Mouse (Mus musculus) neural tube, embryonic 14.5 days (tissue): ENCODE results near the gene Unc13d. TPM values are rescaled to one million over a fixed set of nuclear protein-coding genes. Genes with fewer than 3 reads are reported as not detected.

Experiments
- ATAC-seq: fragments of 200-750 bp; cut with Nextera tagmentation; 2 replicates; pipeline ENCODE4 v1.8.0; 2017; ENCODE audit warnings: low read depth, mild to moderate bottlenecking, moderate TSS enrichment, moderate library complexity
- H3K27ac ChIP-seq: fragments of 300-500 bp; sonication (generic); 2 replicates; pipeline ENCODE4 v1.5.1; 2014; ENCODE audit warnings: low read depth, mild to moderate bottlenecking, control low read depth, low read length, moderate library complexity, mixed read lengths
- H3K27me3 ChIP-seq: fragments of 300-500 bp; sonication (generic); 2 replicates; pipeline ENCODE4 v1.6.1; 2014; ENCODE audit warnings: low read length; ENCODE audit not compliant: control insufficient read depth, insufficient read depth
- H3K36me3 ChIP-seq: fragments of 300-500 bp; sonication (generic); 2 replicates; pipeline ENCODE4 v1.6.1; 2014; ENCODE audit warnings: low read length, mixed read lengths; ENCODE audit not compliant: control insufficient read depth, insufficient read depth
- H3K4me1 ChIP-seq: fragments of 300-500 bp; sonication (generic); 2 replicates; pipeline ENCODE4 v1.6.1; 2014; ENCODE audit warnings: low read length; ENCODE audit not compliant: control insufficient read depth, insufficient read depth
- H3K4me2 ChIP-seq: fragments of 300-500 bp; sonication (generic); 2 replicates; pipeline ENCODE4 v1.6.1; 2014; ENCODE audit warnings: mild to moderate bottlenecking, low read depth, low read length, control low read depth
- H3K4me3 ChIP-seq: fragments of 300-500 bp; sonication (generic); 2 replicates; pipeline ENCODE4 v1.5.1; 2014; ENCODE audit warnings: low read depth, low read length, control low read depth, mixed read lengths
- H3K9ac ChIP-seq: fragments of 300-500 bp; sonication (generic); replicated peaks from 2 replicates; pipeline ENCODE4 v1.6.1; 2014; ENCODE audit warnings: low read depth, mild to moderate bottlenecking, control low read depth, low read length, mixed read lengths
- H3K9me3 ChIP-seq: fragments of 300-500 bp; sonication (generic); 2 replicates; pipeline ENCODE4 v1.6.1; 2016; ENCODE audit warnings: low read length; ENCODE audit not compliant: control insufficient read depth
- WGBS: fragments of 180-500 bp; shearing (Covaris S2); extraction: QIAGEN DNeasy Blood & Tissue Kit; methylation state at CpG from one replicate; pipeline ENCODE4 v1.1.7; 2014; 5-methylcytosine and 5-hydroxymethylcytosine counted together
- polyA plus RNA-seq: library from polyadenylated mRNA; unstranded; fragments of >200 nt; fragmentation: Nextera tagmentation; extraction: Ambion mirVana; gene quantifications from 2 replicates; pipeline ENCODE4 v1.2.1, GENCODE M21; 2014

Unc13d gene
- polyA plus RNA-seq, 1 experiment from 2014 or later = 0.88 TPM

DNA sequence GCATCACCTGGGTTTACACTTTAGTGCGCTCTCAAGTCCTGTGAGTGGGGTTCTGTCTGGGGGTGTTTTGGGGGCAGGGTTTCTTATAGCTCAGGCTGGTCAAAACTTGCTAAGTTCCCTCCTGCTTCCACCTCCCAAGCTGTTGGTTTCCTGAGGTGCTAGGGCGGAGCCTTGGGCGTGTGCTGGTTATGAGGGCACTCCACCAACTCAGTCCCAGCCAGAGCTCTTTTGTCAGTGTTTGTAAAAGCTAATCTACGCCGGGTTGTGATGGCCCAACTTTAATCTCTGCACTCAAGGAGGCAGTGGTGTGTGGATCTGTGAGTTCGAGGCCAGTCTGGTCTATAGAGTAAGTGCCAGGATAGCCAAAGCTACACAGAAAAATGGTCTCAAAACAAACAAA, 6.4 kb upstream of the Unc13d start:
- Histone ChIP-seq H3K4me2 (no peak overlapping the region), H3K4me3 (no peak overlapping the region), H3K9me3 (no peaks in the 10 kb centered on the region), H3K9ac (no peak overlapping the region), H3K4me1 (peaks cover 8% of the 10 kb centered on the region), H3K27ac (no peak overlapping the region), H3K36me3 (peaks cover 38% of the 10 kb centered on the region), H3K27me3 (no peaks in the 10 kb centered on the region)
- no peak for ATAC-seq
- WGBS = 92% methylated on average over 6 of the region's 6 CpGs

DNA sequence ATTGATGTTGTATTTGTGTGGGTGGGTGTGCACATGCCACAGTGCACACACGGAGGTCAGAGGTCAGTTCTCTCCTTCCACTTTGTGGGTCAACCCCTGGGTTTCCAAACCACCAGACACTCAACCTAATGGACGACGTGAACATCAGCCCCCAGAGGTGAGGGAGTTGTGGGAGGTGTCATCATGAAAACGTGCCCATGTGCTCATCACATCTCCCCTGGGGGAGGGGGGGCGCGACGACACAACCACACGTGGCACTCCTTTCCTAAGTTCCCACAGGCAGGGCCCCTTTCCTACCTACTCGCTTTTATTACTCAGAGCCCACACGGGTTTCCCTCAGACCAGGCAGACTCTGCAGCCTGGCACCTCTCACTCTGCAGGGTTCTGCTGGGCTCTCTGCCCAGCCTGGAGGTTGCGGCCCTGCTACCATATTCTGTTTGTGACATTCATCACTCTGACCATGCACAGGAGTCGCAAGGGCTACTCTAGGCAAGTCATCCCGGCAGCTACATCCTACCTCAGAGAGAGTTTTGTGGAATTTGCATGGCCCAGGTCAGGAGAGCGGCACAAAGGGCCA, 5.4 kb upstream of the Unc13d start:
- ATAC-seq = no peak
- Histone ChIP-seq H3K27ac (no peak overlapping the region), H3K4me2 (no peak overlapping the region), H3K27me3 (no peaks in the 10 kb centered on the region), H3K9me3 (no peaks in the 10 kb centered on the region), H3K9ac (no peak overlapping the region), H3K4me1 (peaks cover 13% of the 10 kb centered on the region), H3K4me3 (no peak overlapping the region), H3K36me3 (peaks cover 39% of the 10 kb centered on the region)
- 94% methylated on average over 14 of the region's 14 CpGs for WGBS

DNA sequence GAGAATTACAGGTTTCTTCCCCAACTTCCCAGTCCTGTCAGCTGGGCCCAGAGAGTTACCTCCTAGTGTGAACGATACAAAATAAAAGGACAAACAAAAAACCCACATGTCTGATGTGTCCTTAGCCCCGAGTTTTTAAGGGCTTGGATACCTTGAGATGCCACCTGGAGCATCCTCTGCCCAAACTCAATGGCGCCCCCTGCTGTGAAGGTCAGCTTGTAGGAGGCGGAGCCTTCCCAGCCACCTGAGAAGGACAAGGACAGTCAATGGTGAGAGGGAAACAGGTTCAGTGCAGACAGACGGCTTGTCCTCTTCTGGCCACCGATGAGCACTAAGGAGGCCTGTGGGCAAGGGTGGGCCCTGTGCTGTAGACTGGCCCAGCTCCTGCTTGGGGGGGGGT, 3.3 kb upstream of the Unc13d start:
- Histone ChIP-seq H3K36me3 (peaks cover 39% of the 10 kb centered on the region), H3K27me3 (no peaks in the 10 kb centered on the region), H3K4me3 (no peak overlapping the region)

DNA sequence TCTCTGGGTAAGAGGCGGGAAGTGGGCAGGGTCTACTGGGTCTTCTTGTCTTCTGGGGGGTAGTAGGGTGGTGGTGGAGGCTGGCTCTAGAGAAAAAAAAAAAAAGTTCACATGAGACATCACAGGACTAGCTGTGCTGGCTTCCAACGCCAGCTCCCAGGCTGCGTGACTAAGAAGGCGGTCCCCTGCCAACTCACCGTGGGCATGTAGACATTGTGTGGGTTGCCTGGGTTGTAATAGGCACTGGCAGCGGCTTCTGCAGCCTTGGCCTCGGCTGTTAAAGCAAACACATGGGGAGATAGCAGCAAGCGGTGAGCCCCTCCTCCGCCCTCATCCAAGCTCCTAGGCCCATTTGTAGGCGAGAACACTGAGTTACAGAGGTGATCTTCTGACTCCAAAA, 1.8 kb upstream of the Unc13d start:
- Histone ChIP-seq H3K9me3 (no peaks in the 10 kb centered on the region), H3K4me2 (no peak overlapping the region), H3K9ac (no peak overlapping the region), H3K4me3 (no peak overlapping the region), H3K27ac (no peak overlapping the region), H3K4me1 (peaks cover 9% of the 10 kb centered on the region; the same call in 1 of the 2 replicates), H3K36me3 (peaks cover 39% of the 10 kb centered on the region), H3K27me3 (no peaks in the 10 kb centered on the region)
- ATAC-seq = no peak
- WGBS = 76% methylated on average over 10 of the region's 10 CpGs

More for the DNA sequence above, 3.3 kb upstream of the Unc13d start:
- H3K4me2 ChIP-seq = no peak overlapping the region
- 76% methylated on average over 5 of the region's 6 CpGs for WGBS
- no peak for ATAC-seq
- H3K27ac ChIP-seq = no peak overlapping the region
- no peak overlapping the region for H3K9ac ChIP-seq
- H3K9me3 ChIP-seq = no peaks in the 10 kb centered on the region
- H3K4me1 ChIP-seq = peaks cover 14% of the 10 kb centered on the region

DNA sequence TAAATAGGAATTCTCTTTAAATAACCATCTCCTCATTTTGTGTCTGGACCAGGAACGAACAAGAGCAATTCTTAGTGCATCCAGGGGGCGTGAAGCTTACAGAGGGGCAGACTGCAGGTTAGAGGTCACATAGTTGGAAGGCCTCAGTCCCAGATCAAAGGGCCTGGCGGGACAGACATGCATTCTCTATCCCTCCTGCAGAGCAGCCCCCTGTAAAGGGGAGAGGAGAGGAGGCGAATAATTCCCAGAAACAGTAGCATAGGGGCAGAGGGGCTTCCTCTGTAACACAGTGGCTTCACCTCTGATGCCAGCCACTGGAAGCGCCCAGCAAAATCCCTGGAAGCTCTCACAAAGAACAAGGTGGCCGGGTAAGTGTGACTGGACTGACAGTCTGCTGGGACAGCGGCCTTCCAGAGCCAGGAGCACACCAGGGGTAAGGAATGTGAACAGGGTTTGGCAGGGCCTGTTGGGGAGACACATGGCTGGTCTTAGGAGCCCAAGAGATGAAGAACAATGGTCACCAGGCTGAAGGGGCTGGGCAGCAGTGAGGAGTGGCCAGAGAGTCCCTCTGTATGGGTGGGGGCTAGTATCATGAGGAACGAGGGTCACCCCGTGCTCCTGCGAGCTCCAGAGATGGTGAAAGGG, 1.0 kb upstream of the Unc13d start:
- no peaks in the 10 kb centered on the region for H3K9me3 ChIP-seq
- H3K4me1 ChIP-seq = peaks cover 9% of the 10 kb centered on the region; the same call in 1 of the 2 replicates
- no peak overlapping the region for H3K27ac ChIP-seq
- no peak for ATAC-seq
- no peak overlapping the region for H3K4me3 ChIP-seq
- H3K36me3 ChIP-seq = peaks cover 37% of the 10 kb centered on the region
- no peak overlapping the region for H3K4me2 ChIP-seq
- 21% methylated on average over 10 of the region's 10 CpGs for WGBS
- no peaks in the 10 kb centered on the region for H3K27me3 ChIP-seq
- H3K9ac ChIP-seq = no peak overlapping the region

DNA sequence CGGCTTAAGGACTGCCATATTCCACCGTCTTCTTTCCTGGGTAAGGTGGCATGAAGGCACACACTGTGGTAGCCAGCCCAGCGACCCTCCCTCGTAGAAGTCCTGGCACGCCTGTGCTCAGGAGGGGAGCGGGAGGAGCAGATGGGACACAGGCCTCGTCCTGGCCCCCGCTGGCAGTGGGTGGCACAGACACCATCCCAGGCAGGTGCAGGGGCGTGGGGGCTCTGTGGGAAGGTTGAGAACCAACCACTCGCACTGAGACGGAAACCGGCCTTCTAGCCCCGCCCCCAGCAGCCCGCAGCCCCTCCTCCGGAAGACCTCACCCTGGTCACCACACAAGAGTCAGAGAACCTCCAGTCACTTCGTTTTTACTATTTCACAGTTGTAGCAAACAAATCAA, 460 bp upstream of the Unc13d start:
- Histone ChIP-seq H3K27ac (peak overlapping the region; percentile 34; the same call in 1 of the 2 replicates), H3K9me3 (no peaks in the 10 kb centered on the region), H3K4me2 (peak overlapping the region; percentile 48), H3K4me3 (peak overlapping the region; percentile 16; the same call in 1 of the 2 replicates), H3K27me3 (no peaks in the 10 kb centered on the region), H3K4me1 (peaks cover 9% of the 10 kb centered on the region; the same call in 1 of the 2 replicates), H3K9ac (0 out of 2 replicates have a peak overlapping the region, but pooled peaks have one; percentile 16), H3K36me3 (peaks cover 31% of the 10 kb centered on the region)
- ATAC-seq = peak; percentile 62
- 5% methylated on average over 16 of the region's 16 CpGs for WGBS

DNA sequence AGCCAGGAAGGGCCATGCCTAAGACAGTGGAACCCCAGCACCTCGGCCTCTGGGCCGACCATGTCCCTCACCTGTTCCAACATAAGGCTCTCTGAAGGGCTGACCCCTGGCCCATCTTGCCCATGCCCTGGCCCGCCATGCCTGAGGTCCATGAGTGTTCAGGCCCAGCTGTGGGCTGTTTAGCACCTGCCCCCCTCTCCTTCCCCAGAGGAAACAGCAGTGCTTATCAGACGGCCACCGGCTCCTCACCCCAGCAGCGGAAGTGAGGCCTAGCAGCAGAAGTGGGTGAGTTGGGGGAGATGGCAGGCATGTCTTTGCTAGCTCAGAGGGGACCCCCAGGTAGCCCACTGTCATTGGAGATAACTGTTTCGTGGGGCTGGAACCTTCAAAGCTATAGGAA, 925 bp downstream of the Unc13d start:
- no peak overlapping the region for H3K9ac ChIP-seq
- WGBS = 90% methylated on average over 7 of the region's 7 CpGs
- no peak overlapping the region for H3K4me3 ChIP-seq
- H3K27me3 ChIP-seq = no peaks in the 10 kb centered on the region
- ATAC-seq = no peak
- H3K27ac ChIP-seq = no peak overlapping the region
- peaks cover 9% of the 10 kb centered on the region; the same call in 1 of the 2 replicates for H3K4me1 ChIP-seq
- no peaks in the 10 kb centered on the region for H3K9me3 ChIP-seq
- no peak overlapping the region for H3K4me2 ChIP-seq
- H3K36me3 ChIP-seq = peaks cover 23% of the 10 kb centered on the region

DNA sequence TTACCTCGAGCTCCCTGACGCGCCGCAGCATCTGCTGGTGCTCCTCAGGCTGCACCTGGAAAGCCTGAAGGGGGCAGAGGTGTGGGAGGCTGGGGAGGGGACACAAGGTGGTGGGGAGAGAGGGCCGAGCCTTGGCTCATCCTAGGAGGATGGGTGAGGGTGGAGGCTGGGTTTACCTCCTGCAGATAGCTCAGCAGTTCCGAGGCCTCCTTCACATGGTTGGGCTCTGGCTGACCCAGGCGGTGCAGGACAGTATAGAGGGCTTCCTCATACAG, 1.6 kb downstream of the Unc13d start:
- Histone ChIP-seq H3K27ac (no peak overlapping the region), H3K4me1 (peaks cover 9% of the 10 kb centered on the region; the same call in 1 of the 2 replicates), H3K4me3 (no peak overlapping the region), H3K36me3 (peaks cover 19% of the 10 kb centered on the region), H3K9ac (no peak overlapping the region), H3K9me3 (no peaks in the 10 kb centered on the region), H3K27me3 (no peaks in the 10 kb centered on the region), H3K4me2 (no peak overlapping the region)
- 85% methylated on average over 7 of the region's 7 CpGs for WGBS
- no peak for ATAC-seq

DNA sequence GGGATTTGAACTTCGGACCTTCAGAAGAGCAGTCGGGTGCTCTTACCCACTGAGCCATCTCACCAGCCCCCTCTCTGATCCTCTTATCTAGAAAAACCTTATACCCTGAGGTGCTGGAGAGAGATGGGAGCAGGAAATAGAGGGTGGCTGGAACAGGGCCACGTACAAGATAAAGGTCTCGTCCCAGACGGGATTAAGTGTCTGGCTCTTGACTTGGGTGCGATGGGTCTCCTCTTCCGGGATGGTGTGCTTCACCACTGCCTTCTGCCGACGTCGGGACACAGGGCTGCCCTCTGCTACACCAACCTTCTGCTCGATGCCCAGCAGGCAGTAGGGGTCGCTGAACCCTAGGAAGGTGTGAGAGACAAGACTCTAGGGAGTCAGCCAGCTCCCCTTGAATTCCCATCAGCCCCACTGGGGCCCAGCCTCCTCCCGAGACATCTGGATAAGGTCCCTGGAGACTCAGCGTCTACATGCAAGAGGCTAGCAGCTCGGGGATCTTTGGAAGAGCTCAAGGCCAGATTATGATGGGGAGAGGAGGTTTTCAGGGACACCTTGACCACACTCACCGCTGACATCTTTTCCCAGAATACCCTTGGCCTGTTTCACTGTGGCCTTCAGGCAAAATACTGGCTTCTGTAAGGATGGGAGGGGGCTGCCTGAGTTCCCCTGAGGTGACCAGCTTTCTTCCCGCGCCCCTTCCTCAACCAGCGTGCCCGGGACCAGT, 2.1 kb downstream of the Unc13d start:
- no peaks in the 10 kb centered on the region for H3K9me3 ChIP-seq
- no peak overlapping the region for H3K27ac ChIP-seq
- H3K4me3 ChIP-seq = no peak overlapping the region
- peaks cover 9% of the 10 kb centered on the region; the same call in 1 of the 2 replicates for H3K4me1 ChIP-seq
- no peak overlapping the region for H3K4me2 ChIP-seq
- H3K36me3 ChIP-seq = peaks cover 15% of the 10 kb centered on the region
- no peak for ATAC-seq
- WGBS = 66% methylated on average over 19 of the region's 20 CpGs
- no peak overlapping the region for H3K9ac ChIP-seq
- no peaks in the 10 kb centered on the region for H3K27me3 ChIP-seq
